Mouse (Mus musculus): ENCODE results near the gene Med12l.
"Not testable (repeated sequence)": the region's sequence is repeated elsewhere in the genome, so short reads cannot be mapped to it uniquely, and the experiment has no call there.

Med12l gene

DNA sequence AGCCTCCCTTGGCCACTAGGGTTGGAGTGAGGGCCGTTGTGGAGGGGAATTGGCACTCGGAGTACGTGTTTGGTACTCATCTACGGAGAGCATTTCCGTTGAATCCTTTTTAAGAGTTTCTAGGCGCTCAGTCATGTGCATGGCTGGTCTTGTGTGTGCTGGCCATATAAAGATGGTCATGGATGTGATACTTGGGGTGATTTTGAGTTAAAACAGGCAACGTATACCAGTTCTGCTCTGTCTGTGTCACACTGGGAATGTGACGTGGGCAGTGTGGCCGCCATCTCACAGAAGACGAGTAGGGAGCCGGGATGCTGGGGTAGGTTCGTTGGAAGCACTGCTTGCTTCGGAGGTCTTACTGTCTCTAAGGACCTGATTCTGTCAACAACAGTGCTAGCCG, 17.3 kb downstream of the Med12l start:
- DNase-seq = no peak

DNA sequence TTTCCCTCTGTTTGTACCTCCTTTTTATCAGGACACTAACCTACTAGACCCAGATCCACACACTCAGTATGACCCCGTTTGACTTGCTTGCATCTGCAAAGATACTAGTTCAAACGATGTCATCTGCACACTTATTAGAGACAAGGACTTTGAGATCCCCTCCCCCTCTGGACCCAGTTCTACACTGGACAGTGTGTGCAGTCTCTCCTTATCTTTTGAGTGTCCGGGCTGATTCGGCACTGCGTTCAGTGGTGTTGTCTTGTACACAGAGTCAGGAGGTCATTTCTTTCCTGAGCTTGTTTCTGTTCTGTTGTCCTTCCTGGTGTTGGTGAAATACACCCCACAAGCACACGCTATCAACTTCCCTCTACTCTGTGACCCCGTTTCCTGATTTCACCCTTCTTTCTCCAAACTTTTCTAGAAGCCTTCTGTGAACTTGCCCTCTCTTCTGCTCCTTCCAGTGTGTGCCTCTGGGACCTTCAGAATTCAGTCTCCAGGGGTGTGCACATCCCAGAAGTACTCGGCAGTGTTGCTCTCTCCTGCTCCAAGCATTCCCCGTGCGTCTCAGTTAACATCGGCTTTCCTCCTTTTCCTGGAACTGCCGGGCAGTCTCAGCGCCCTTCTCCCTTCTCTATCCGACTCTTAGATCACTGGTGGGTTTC, 19.0 kb downstream of the Med12l start:
- DNase-seq = no peak

DNA sequence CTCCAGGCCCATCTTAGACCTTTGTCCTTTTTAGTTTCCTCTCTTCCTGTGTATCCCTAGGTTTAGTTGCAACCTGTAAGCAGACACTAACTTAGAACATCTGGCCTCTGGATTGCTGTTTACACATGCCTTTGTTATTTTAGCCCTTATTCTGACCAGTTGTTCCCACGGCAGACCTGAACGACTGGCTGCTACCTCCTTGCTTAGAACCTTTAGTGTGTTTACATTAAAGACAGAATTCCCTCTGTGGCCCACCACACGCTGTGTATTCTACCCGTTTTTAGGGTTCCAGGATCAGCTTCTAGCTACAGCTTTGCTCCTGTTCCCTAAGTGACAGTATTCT, 19.5 kb downstream of the Med12l start:
- DNase-seq = no peak

DNA sequence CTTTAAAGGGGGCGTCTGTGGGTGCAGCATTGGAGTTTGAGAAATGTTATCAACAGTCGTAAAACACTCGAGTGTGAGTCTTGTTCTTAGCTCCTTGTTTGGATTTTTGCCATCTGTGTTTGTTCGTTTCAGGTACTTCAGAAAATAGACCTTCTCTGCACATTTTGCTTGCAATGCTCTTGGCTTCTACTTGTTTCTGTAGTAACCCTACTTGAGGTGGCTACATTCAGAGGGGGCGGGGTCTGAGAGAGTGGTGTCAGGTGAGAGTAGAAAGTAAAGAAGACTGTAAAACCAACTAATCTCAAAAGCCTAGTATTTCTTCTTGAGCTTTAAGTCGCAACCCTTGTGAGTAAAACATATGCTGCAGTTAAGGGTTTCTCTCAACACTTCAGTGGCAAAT, 23.1 kb downstream of the Med12l start:
- DNase-seq = no peak

DNA sequence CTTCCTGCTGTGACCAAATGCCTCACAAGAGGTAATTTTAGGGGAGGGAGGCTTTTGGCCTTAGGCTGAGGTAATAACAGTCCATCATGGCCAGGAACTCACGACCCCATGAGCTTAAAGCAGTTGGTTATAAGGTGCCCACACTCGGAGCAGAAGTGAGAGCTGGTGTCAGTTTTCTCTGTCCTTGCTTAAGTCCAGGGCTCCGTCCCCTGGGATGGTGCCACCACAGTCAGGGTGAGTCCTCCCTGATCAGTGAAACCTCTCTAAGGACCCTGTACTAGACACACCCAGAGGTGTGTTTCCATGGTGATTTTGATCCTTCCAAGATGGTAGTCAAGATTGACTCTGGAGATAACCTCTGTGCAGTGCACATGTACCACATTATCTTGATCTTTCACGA, 25.4 kb downstream of the Med12l start:
- no peak for DNase-seq

DNA sequence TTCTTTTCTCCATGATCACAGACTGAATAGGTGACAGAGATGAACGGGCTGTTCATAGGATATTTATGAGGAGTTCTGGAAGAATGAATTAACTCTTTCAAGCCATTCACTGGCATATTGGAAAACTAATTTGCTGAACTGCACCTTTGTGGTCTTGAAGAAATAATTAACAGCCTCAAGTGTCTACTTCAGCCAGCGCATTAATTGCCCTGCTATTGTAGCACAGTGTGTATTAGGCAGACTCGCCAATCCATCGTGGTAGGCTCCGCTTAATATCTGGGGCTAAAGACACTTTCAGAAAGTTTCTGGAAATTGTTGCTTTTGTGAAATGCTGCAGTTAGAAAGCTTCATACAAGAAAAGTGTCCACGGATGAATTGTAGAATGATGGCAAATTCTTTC, 35.9 kb downstream of the Med12l start:
- DNase-seq = no peak

DNA sequence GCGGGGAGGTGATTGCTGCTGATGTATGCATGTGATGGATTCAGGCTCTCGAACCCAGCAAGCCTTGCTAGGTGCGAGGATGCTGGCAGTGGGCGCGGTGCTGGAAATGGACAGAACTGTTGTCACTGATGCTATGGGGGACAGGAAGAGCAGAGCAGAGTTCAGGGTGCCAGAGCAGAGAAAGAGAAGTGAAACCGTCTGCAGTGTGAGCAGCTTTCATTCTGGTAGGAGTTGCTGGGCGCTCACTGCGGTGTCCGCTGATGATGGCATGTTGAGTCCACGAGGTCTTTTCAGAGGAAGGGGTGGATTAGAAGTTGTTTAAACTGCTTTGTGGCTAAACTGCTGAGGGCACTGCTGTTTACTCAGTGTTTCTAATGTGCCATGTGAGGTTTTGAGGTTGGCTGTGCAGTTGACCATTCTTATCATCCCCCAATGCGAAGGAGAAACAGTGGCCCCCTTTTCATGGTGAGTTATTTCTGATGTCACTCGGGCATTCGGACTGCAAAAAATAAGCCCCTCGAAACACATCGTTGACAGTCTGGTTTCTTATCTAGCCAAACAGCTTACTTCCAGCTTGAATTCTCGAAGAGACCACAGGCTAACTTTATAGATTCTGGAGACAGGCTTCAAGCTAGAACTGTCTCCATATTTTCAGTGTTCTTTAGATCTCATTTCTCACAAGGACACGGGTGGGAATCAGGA, 49.4 kb downstream of the Med12l start:
- no peak for DNase-seq

DNA sequence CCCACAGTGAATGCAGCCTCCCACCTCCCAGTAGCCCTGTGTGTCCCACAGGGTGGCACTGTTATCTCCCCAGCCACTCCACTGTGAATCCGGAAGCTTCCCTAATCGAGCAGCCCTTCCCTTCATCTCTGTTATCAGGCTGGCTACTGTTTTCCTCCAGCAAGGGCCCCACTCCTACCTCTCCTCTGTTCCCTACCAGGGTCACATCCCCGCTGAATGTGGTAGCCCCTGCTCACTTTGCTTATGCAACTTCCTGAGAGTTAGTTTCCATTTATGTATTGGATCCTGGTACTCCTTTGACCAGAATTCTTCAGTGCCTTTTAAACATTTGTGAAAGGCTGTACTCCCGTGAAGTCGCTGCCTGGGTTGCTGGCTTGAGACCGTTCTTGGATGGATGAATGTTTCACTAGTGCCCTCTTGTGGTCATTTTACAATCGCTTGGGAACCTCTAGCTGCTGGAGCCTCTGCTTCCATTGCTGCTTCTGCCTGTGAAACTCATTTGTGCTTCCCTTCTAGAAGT, 53.5 kb downstream of the Med12l start:
- peak; percentile 83 to 90 for DNase-seq

DNA sequence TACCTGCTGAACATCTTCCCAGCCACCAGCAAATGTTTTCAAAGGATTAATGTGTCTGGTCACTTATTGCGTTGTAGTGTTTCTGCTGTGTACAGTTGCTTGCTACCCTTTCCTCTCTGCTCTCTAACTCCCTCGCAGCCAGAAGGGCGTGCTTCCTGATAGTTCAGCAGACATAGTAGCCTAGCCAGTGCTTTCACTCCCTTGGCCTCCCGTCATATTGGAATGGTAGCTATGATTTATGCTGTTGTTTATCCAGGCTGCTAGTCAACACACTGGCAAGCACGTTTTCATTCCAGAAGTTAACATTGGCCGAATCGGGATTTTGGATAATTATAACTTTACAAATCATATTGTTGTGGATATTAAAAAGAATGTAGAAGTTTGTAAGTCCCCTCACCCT, 54.5 kb downstream of the Med12l start:
- DNase-seq = no peak

DNA sequence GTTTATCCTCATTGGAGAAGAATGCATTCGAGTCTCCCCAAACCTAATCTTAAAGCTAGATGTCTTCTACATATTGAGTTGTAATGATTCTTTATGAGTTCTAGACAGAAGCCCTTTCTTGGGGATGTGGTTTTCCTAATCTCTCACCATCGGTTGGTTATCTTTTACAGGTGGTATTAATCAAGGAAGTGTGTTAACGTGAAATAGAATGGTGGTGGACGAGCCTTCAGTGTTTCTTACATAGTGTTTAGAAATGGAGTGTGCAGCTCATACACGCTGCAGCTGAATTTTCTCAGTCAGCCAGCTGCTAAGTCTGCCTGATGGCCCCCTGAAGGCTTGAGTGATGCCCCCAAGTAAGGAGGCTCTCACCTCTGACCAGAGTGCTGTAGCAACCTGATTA, 56.5 kb downstream of the Med12l start:
- DNase-seq = no peak

DNA sequence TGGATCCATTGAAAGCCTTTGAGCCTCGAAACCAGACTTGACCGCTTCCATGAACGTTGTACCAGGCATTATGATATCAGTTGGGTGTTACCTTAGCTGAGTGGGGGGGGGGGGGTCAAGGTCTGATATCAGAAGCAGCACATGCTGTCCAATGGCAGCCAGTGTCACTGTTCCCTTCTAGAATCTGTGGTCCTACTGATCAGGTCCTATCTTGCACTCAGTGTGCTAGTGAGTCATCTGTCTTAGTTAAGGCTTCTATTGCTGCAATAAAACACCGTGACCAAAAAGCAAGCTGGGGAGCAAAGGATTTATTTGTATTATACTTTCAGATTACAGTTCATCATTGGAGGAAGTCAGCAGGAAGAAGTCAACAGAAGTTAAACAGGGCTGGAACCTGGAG, 57.8 kb downstream of the Med12l start:
- DNase-seq = no peak

DNA sequence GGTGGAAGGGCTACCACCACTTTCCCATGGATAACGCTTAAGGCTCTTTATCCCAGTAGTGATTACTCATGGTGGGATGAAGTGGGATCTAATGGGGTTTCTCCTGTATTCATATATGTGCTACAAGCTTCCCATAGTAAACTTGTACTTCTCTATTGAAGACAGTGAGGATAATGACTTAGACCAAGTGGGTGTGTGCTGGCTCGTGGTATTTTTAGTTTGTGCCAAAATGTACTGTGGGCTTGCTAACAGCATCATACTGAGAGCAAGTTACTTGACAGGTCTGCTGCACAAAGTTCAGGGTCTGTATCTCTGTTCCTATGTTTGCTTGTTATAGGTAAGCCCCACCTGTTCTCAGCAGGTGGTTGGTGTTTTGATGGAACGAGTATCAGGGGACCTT, 60.3 kb downstream of the Med12l start:
- DNase-seq = no peak

DNA sequence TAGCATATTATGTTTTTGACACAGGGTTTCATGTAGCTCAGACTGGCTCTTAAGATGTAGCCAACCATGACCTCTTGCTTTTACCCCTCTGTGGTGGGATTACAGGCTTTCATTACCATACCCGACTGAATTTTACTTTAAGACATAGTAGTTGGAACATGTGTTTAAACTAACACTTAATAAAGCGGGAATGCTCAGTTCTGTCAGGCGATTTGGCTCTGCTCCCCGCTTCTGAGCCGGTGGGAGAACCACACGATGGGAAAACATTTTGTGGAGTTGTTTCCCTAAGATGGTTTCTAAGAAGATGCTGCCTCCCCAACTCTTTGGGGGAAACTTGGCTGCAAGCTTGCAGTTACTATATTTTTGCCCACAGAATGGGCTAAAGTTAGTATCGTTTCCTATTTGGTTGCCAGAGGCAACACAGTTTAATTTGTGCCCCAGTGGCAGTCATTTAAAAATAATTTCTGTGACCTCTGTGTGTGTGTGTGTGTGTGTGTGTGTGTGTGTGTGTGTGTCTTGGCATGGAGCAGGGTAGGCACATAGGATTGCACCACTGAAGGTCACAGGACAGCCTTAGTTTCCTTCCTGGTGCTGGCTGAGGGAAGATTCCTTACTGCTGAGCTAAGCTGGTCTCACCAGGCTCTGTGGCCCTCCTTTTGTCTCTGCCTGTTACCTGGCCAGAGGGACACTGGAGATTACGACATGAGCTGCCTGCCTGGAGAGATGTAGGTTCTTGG, 61.1 kb downstream of the Med12l start:
- DNase-seq = no peak

DNA sequence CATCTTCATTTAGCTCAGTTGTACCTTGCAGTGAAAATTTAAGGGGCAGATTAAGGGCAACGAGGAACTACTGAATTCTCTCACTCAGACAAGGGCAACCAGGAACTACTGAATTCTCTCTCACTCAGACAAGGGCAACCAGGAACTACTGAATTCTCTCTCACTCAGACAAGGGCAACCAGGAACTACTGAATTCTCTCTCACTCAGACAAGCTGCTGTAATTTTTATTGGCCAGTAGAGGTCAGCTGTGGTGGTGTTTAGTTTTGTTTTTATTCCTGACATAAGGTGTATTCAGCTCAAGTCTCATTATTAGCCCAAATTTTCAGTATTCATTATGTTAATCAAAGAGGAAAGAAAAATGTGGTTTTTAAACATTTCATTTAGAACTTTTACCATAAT, 63.4 kb downstream of the Med12l start:
- DNase-seq = not testable (repeated sequence)

DNA sequence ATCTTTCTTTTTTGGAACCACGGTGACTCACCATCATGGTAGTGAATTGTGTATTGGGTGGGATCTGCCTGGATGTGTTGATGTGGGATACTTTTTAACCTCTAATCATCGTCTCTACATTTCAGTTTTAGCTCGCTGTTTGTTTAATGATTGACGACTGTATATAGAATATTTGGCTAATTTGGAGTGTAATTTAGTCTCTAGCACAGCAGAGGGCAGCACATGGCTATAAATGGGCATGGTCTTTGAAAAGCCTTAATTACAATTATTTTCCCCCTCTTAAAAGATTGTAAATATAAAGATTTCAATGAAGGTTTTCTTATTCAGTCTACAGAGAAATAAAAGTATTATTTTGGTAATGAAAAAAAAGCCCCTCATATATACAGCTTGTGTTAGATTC, 71.7 kb downstream of the Med12l start:
- DNase-seq = peak; percentile 30 to 36

DNA sequence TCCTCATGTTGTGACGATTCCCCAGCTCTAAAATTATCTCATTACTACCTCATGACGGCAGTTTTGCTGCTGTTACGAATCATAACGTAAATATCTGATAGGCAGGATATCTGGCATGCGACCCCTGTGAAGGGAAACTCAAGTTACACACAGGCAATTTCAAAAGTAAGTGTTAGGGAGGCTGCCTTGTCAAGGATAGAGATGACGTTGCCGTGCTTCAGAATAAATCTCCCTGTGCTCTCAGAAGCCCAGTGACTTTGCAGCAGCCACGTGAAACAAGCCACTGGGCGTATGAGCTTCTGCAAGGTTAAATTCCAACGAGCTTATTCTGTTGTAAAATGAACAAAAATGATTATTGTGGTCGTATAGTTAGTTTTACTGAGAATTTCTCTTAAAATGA, 73.0 kb downstream of the Med12l start:
- DNase-seq = no peak

DNA sequence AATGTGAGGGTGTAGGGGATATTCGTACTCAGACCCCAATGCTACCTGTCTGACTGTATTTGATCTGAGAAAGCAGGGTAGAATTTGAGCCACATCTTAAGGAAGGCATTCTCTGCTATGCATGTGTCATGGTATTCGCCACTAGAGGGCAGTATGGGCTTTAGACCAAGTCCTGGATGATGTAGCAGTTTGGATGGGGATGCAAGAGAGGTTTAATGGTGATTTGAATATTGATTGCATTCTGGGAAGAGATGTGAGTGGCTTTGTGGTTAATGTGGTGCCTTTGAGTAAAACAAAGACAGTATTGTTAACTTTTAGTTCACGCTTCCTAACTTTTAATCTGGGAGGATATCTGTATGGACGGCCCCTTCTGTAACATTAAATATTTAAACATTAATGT, 73.7 kb downstream of the Med12l start:
- DNase-seq = peak; percentile 61 to 71

DNA sequence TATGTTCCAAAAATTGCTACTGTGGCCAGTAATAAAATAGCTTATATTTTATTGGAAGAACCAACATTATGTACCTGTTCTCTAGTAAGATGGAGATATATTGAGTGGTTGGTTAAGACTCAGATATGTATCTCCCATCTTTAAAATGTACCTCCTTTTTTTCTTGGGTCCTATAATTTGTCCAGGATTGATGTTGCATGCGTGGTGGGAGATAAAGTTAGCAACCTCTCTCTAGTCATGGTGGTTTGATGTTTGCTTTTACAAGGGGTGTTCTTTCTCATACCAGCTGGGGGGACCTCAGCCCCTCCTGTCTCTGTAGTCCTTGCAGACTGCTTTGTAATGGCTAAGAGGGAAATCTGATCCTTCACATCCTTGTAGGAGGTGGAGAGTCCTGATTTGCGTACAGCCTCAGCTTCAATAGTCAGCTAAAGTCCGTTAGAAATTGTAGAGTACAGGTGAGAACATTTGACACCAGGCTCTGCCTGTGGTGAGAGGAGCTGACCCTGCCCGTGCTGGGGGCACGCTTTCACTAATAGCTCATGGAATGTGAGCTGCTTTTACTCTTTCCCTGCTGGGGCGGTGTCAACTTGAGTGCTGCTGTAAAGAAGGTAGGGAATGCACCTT, 74.8 kb downstream of the Med12l start:
- DNase-seq = no peak

DNA sequence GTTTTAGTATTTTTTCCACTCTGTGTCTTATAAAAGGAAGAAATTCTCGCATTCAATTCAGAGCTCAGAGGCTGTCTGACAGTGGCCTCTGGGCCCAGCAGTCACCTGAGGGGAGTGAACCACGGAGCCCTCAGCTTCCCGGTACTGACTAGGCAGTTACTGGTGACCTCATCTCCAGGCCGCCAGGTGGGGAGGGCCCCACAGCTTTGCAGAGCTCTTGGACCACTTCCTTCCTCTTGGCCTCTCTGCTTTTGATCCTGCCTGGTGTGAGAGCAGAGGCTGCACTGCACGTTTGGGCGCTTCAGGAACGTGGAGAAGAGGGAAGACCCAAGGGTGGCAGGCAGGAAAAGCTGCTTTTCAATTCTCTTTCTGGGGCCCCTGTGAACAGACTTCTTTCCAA, 75.3 kb downstream of the Med12l start:
- DNase-seq = peak in 1 of 2 experiments; percentile 9

DNA sequence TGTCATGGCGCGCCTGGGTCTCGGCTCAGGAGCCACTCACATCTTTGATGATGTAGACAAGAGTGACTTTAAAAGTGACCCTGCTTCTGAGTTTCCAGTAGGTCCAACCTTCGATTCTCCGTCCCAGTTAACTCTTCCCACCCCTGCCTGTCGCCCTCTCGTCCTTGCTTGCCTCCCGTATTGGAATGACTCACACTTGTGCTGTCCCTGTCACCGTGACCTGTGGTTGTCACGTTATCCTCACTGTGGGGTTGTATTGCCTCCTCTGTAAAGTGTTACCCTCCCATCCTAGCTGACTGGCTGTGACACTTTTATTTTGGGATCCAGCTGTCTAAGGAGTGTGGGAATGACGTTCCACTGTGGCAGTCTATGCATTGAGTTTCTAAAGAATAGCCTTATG, 87.1 kb downstream of the Med12l start:
- DNase-seq = no peak

DNA sequence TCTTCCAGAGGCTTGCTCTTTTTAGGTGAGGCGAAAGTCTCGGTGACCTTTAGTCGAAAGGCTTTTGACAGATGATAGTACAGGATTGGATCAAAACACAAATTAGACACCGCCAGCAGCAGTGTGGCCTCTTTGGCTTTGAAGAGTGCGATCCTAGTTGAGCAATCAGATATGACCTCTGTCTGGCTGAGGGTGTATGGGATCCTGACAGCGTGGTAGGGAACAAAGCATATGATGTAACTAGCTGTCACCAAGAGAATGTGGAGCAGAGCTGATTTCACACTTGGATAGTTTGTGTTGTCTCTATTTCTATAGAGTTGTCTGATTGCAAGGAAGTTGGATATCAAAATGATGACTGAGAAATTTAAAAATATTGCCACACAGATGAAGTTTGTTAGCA, 91.8 kb downstream of the Med12l start:
- DNase-seq = no peak

DNA sequence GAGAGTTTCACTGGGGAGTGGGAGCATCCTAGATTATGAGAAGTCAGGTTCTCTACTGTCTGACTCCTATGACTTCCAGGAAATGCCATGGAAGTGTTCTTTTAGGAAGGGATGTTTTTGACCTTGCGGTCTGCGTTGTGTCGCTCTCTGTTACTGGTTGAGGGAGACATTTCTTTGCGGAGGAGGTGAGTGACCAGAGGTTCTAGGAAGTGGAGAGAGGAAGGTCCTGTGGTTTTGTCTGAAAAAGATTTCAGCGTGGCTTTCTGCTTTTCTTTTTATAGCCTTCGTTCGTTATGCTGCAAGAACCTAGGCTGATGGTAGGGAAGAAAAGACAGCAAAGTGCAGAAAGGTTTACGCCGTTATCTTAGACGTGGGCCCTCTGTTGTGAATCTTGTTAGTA, 92.9 kb downstream of the Med12l start:
- no peak for DNase-seq

DNA sequence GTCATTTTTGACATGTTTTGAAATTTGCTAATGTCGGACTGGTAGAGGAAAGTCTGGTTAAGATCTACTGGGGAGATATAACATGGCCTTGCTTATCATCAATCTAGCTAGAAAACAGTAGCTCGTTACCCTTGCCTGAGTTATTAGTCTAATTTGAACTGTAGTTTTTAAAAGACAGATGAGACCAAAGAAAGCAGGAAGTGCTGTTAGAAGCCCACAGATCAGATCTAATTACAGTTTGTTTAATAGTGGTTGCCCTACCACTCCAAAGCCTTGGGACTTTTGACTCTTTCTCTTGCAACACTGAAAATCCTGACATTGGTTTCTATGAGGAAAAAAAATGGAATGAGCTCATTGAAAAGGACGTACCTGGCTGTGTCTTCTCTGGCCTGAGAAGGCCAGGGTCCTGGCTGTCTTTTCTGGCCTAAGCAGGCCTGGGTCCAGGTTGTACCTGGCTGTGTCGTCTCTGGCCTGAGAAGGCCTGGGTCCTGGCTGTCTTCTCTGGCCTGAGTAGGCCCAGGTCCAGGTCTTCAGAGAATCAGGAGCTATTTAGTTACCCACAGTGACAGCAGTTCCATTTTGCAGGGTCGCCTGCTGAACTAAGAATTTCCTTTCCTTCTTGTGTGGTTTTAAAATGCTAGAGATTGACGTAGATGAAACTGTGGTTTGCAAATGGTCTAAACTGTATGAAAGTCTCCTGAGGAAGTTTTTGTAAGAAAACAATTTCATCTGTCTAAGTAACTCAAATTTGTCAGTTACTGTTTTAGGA, 95.8 kb downstream of the Med12l start, which contains the start of gene Gpr171:
TSS of gene Gpr171 (minus strand) at position 604 of the 769 bp plus-strand sequence.
- DNase-seq = peak in 1 of 2 experiments; percentile 20

Measured in cerebellum, postnatal 10 days (tissue).